Mouse (Mus musculus) ES-CJ7 (cell line): ENCODE measurements around the gene Orai2.
A peak's percentile ranks its signal among the peaks of the same experiment; 100 is the strongest.

Source experiments
- DNase-seq: peaks from one replicate; pipeline ENCODE4 v3.0.0; 2011; ENCODE audit warnings: low read depth, low spot score

Gene Orai2

DNA sequence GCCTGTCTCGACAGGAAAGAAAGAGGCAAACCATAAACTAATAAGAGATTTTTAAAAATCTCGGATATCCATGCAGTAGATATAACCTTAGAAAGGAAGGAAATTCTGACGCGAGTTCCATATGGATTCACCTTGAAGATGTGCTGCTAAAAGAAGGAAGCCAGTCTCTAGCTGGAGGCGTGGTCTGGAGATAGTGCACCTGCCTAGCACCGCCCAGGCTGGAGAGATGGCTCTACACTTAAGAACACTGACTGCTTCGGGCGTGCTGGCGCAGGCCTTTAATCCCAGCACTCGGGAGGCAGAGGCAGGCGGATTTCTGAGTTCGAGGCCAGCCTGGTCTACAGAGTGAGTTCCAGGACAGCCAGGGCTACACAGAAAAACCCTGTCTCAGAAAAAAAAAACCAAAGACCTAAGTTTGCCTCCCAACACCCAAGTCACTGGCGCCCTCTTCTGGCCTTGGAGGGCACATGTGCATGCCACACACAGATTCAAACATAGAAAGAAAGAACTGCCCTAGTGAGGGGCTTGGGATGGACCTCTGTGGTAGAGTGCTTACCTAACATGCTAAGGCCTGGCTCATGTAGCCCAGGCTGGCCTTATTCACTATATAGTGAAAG is 32.7 kb downstream of the Orai2 start:
- DNase-seq = peak; percentile 75

GRCm38 (mm10) chr5:136136292-136136990 is 34.1 kb downstream of the Orai2 start:
- DNase-seq = peak; percentile 45

DNA sequence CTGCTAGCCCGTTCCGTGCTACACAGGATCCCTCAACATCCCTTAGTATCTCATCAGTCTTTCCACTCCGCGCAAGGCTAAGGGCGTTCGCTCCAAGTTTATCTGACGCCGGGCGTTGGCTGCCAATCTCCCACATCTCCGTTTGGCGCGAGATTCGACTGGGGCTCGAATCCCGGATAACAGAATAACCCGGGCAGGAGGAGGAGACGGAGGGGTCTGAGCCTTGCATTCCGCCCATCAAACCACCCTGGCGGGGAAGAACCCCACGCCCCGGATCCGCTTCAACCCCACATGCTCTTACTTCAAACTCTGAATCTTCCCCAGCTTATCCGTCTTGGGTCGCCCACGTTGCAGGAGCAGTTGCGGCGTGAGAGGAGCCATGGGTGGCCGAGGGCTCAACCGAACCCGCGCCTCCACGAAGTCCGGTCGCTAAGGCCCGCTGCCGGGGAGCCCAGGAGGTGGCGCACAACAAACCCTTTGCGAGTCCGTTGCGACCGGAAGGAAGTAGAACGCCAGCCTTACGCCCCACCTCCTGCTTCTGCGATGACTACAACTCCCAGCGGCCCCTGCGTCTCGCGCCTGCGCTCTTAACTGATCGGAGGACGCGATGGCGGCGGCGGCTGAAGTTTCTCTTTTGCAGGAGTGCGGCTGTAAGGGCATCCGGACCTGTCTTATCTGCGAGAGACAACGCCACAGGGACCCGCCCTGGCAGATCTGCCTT is 34.8 kb downstream of the Orai2 start, which contains the start of the genes Lrwd1 and Alkbh4:
TSS of gene Lrwd1 (minus strand) at position 504 of the 721 bp plus-strand sequence.
TSS of gene Alkbh4 (plus strand) at position 576 of the 721 bp plus-strand sequence.
- peak; percentile 98 for DNase-seq

- DNase-seq = no peak
These were observed 48.3 kb downstream of the Orai2 start for GRCm38 (mm10) chr5:136122165-136122564.

GRCm38 (mm10) chr5:136116784-136117112 is 53.8 kb downstream of the Orai2 start:
- no peak for DNase-seq

DNA sequence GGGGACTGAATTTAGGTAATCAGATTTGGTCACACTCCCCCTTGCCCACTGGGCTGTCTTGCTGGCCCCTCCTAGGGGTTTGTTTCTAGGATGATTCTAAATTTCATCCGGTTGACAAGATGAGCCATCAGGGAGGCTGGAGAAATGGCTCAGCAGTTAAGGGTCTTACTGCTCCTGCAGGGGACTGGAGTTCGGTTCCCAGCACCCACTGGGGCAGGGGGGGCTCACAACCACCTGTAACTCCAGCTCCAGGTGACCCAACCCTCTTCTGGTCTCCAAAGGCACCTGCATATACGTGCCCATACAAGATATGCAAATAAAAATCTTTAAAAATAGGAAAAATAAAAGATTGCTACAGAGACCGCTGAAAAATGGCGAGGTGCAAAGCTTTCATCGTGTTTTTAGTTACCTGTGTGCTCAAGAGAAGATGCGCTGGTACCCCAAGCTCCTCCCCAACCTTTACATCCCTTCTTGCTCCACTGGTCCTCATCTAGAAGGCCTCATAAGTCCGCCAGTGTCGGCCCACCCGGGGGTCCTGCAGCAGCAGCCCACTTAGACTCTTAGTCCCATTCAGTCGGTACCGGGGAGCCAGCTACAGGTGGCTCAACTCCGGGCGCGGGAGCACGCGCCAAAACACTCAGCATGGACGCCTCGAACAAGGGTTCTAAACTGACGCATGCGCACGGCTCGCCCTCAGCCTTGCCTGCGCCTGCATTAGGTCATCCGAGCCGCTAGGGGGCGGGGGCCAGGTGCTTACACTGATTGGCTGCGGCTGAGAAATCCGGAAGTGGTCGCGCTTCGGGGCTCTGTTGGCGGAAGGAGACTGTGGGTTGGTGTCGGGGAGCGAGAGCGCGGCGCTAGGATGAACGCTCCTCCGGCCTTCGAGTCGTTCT is 54.4 kb downstream of the Orai2 start, which contains the start of gene Polr2j:
TSS of gene Polr2j (plus strand) at position 741 of the 893 bp plus-strand sequence.
- peak; percentile 97 for DNase-seq

DNA sequence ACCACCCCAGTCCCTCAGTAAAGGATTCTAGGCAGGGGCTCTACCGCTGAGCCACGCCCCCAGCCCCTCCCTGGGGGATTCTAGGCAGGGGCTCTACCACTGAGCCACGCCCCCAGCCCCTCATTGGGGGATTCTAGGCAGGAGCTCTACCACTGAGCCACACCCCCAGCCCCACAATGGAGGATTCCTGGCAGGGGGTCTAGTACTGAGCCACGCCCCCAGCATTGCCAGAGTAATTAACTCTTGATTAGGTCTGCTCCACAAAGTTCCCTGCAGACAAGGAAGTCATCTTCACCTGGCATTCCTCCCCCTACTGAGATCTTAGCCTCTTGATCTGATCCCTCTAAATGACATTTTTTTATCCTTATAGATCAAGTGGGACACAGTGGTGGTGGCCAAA is 57.0 kb downstream of the Orai2 start:
- DNase-seq = peak; percentile 81

DNA sequence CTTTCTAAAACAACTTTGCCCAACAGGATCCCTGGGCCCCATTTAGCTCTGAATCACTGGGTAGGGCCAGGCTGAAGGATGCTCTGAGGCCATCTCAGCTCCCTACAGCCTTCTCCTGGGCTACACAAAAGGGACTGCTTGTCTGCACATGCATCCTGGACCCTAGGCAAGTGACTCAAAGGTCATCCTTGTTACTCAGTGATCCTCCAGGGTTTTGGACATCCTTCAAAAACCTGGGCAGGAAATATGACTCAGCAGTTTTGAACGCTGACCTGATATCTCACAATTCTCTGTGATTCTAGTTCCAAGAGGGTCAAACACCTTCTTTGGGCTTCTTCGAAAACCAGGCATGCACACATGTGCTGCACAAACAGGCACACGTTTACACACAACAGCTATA is 61.5 kb downstream of the Orai2 start:
- DNase-seq = no peak

- DNase-seq = no peak
These were observed 62.0 kb downstream of the Orai2 start for GRCm38 (mm10) chr5:136108486-136108885.

DNA sequence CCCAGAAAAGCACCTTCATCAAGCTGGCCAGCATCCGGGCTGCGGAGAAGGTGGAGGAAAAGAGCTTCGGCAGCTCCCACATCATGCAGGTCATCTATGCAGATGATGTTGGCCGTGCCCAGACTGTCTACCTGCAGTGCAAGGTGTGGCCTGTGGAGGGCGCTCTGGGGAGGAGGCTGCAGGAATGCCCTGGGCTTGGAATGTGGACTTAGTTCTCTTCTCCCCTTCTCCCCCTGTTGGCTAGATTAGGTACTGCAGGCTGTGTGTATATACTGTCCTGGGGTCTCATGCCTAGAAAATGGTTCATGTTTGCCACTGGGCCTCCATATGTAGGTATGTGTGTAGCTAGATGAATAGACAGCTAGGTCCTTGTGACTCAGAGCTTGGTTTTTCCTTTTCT is 66.0 kb downstream of the Orai2 start:
- peak; percentile 93 for DNase-seq

- peak; percentile 98 for DNase-seq
These were observed 68.3 kb downstream of the Orai2 start for GRCm38 (mm10) chr5:136102099-136102820.

DNA sequence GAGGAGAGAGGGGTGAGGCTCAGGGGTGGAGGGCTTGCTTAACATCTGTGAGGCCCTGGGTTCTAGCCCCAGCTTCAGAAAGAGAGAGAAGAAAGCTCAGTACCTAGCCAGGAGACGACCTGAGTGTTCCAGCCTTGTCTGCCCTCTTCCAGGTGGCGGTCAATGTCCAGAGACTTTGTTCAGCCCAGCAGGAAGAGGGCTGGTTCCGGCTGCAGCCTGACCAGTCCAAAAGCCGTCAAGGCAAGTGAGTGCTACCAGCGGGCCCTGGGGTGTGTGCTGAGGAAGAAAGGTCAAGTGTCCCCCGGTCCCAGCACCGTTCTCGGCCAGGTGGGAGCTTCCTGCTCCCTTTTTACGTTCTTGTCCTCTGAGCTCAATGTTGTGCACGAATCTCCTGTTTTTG is 72.0 kb downstream of the Orai2 start:
- DNase-seq = no peak
